Mouse (Mus musculus) splenic B cell, adult 2 months (primary cell): ENCODE measurements around the gene Ubac2.

Experiments
- DNase-seq: peaks from one replicate; pipeline ENCODE4 v3.0.0-alpha.2; 2011; ENCODE audit warnings: low read depth, low spot score
- H3K27me3 ChIP-seq: 2 replicates; pipeline ENCODE4 v1.6.1; 2012; ENCODE audit warnings: mild to moderate bottlenecking, low read length, moderate library complexity, mixed read lengths; ENCODE audit not compliant: control insufficient read depth, poor library complexity, insufficient read depth, severe bottlenecking
- H3K36me3 ChIP-seq: 2 replicates; pipeline ENCODE4 v1.6.1; 2012; ENCODE audit warnings: mild to moderate bottlenecking, low read length, moderate library complexity, mixed read lengths; ENCODE audit not compliant: control insufficient read depth, poor library complexity, insufficient read depth, severe bottlenecking

Ubac2 gene

GRCm38 (mm10) chr14:122017958-122018357, 139.5 kb downstream of the Ubac2 start:
- H3K36me3 ChIP-seq: peaks cover 2% of the 10 kb centered on the region; the same call in 1 of the 2 replicates
- DNase-seq: peak; percentile 43
- H3K27me3 ChIP-seq: no peaks in the 10 kb centered on the region

GRCm38 (mm10) chr14:122019389-122019788, 141.0 kb downstream of the Ubac2 start:
- no peak for DNase-seq
- H3K36me3 ChIP-seq: peaks cover 4% of the 10 kb centered on the region
- H3K27me3 ChIP-seq: no peaks in the 10 kb centered on the region

GRCm38 (mm10) chr14:122020567-122020966, 142.1 kb downstream of the Ubac2 start:
- DNase-seq: no peak
- Histone ChIP-seq H3K36me3 (peaks cover 4% of the 10 kb centered on the region), H3K27me3 (no peaks in the 10 kb centered on the region)

- no peak for DNase-seq
- Histone ChIP-seq H3K27me3 (no peaks in the 10 kb centered on the region), H3K36me3 (peaks cover 4% of the 10 kb centered on the region)
Observed at GRCm38 (mm10) chr14:122023054-122023453, 144.6 kb downstream of the Ubac2 start.

GRCm38 (mm10) chr14:122023928-122024327, 145.5 kb downstream of the Ubac2 start:
- DNase-seq: no peak
- Histone ChIP-seq H3K27me3 (no peaks in the 10 kb centered on the region), H3K36me3 (peaks cover 4% of the 10 kb centered on the region)

GRCm38 (mm10) chr14:122028926-122029745, 150.7 kb downstream of the Ubac2 start:
- Histone ChIP-seq H3K27me3 (no peaks in the 10 kb centered on the region), H3K36me3 (no peaks in the 10 kb centered on the region)
- peak; percentile 70 for DNase-seq

GRCm38 (mm10) chr14:122029851-122030250, 151.4 kb downstream of the Ubac2 start:
- H3K36me3 ChIP-seq: no peaks in the 10 kb centered on the region

GRCm38 (mm10) chr14:122032045-122032444, 153.6 kb downstream of the Ubac2 start:
- H3K27me3 ChIP-seq: no peaks in the 10 kb centered on the region
- DNase-seq: no peak
- H3K36me3 ChIP-seq: no peaks in the 10 kb centered on the region

More at GRCm38 (mm10) chr14:122029851-122030250, 151.4 kb downstream of the Ubac2 start:
- peak; percentile 66 for DNase-seq
- H3K27me3 ChIP-seq: no peaks in the 10 kb centered on the region

- H3K36me3 ChIP-seq: no peaks in the 10 kb centered on the region
- no peak for DNase-seq
Observed at GRCm38 (mm10) chr14:122034451-122034850, 156.0 kb downstream of the Ubac2 start, which contains the start of gene Timm8a2. TSS of gene Timm8a2 (plus strand) at chr14:122034674.

GRCm38 (mm10) chr14:122035181-122035580, 156.8 kb downstream of the Ubac2 start:
- no peaks in the 10 kb centered on the region for H3K36me3 ChIP-seq
- DNase-seq: no peak
- no peaks in the 10 kb centered on the region for H3K27me3 ChIP-seq

More at GRCm38 (mm10) chr14:122034451-122034850, 156.0 kb downstream of the Ubac2 start, which contains the start of gene Timm8a2:
- no peaks in the 10 kb centered on the region for H3K27me3 ChIP-seq

GRCm38 (mm10) chr14:122035860-122036259, 157.4 kb downstream of the Ubac2 start:
- Histone ChIP-seq H3K27me3 (no peaks in the 10 kb centered on the region), H3K36me3 (no peaks in the 10 kb centered on the region)
- peak; percentile 55 for DNase-seq

- Histone ChIP-seq H3K27me3 (no peaks in the 10 kb centered on the region), H3K36me3 (no peaks in the 10 kb centered on the region)
- DNase-seq: peak; percentile 38
Observed at GRCm38 (mm10) chr14:122038874-122039647, 160.6 kb downstream of the Ubac2 start.

- H3K27me3 ChIP-seq: no peaks in the 10 kb centered on the region
- no peak for DNase-seq
Observed at GRCm38 (mm10) chr14:122041413-122041825, 163.0 kb downstream of the Ubac2 start.

GRCm38 (mm10) chr14:122042142-122042694, 163.8 kb downstream of the Ubac2 start:
- DNase-seq: no peak
- H3K27me3 ChIP-seq: no peaks in the 10 kb centered on the region
- no peaks in the 10 kb centered on the region for H3K36me3 ChIP-seq

More at GRCm38 (mm10) chr14:122041413-122041825, 163.0 kb downstream of the Ubac2 start:
- no peaks in the 10 kb centered on the region for H3K36me3 ChIP-seq
